Mouse (Mus musculus): Measurements from ENCODE around the gene Lhx3. TPM values are rescaled to one million over a fixed set of nuclear protein-coding genes. Genes with fewer than 3 reads are reported as not detected.

Lhx3 gene
- not detected for polyA plus RNA-seq (2017; shearing (Covaris generic))

GRCm38 (mm10) chr2:26208126-26208789 is at the start of gene Lhx3:
Lhx3 (minus strand) TSS chr2:26208289.

GRCm38 (mm10) chr2:26237290-26237782 is 29.2 kb upstream of the Lhx3 start, which contains the start of gene Qsox2:
Qsox2 (minus strand) TSS chr2:26237525.

Other genes with a start within 250 kb of the Lhx3 start
- gene Camsap1, start 225.0 kb downstream of the Lhx3 start, polyA plus RNA-seq (2017; shearing (Covaris generic)), result 19.5 TPM
- 49.1 TPM for gene Ubac1, start 186.5 kb downstream of the Lhx3 start, polyA plus RNA-seq (2017; shearing (Covaris generic))
- gene Nacc2, start 85.1 kb downstream of the Lhx3 start, polyA plus RNA-seq (2017; shearing (Covaris generic)), result 0.72 TPM
- gene Qsox2, start 29.2 kb upstream of the Lhx3 start, polyA plus RNA-seq (2017; shearing (Covaris generic)), result 7.4 TPM
- 0.11 TPM for gene Ccdc187, start 86.3 kb upstream of the Lhx3 start, polyA plus RNA-seq (2017; shearing (Covaris generic))
- gene Gpsm1, start 107.2 kb upstream of the Lhx3 start, polyA plus RNA-seq (2017; shearing (Covaris generic)), result 22.6 TPM
- 8.6 TPM for gene Dnlz, start 143.8 kb upstream of the Lhx3 start, polyA plus RNA-seq (2017; shearing (Covaris generic))
- gene Card9, start 152.6 kb upstream of the Lhx3 start, polyA plus RNA-seq (2017; shearing (Covaris generic)), result not detected
- gene Snapc4, start 172.4 kb upstream of the Lhx3 start, polyA plus RNA-seq (2017; shearing (Covaris generic)), result 48.0 TPM
- 156 TPM for gene Entr1, start 181.0 kb upstream of the Lhx3 start, polyA plus RNA-seq (2017; shearing (Covaris generic))
- 71.5 TPM for gene Pmpca, start 181.1 kb upstream of the Lhx3 start, polyA plus RNA-seq (2017; shearing (Covaris generic))
- gene Inpp5e, start 200.9 kb upstream of the Lhx3 start, polyA plus RNA-seq (2017; shearing (Covaris generic)), result 28.7 TPM
- gene Sec16a, start 236.9 kb upstream of the Lhx3 start, polyA plus RNA-seq (2017; shearing (Covaris generic)), result 46.0 TPM